Mouse (Mus musculus) frontal cortex, postnatal 10 days (tissue): ENCODE results near the gene Hoxa2.
A peak's percentile ranks its signal among the peaks of the same experiment; 100 is the strongest.

ENCODE experiments used
- DNase-seq, 2 experiments: peaks; one replicate each; pipeline ENCODE4 v3.0.0; 2022; ENCODE audit warnings: low spot score in 2 of 2, mixed read lengths in 1 of 2

Hoxa2 gene

GRCm38 (mm10) chr6:52164626-52165440 is at the start of gene Hoxa2:
TSS of gene Hoxa2 (minus strand) at chr6:52164831.
- no peak for DNase-seq

GRCm38 (mm10) chr6:52214271-52214670 is 49.6 kb upstream of the Hoxa2 start:
- no peak for DNase-seq

GRCm38 (mm10) chr6:52213119-52213986 is 48.7 kb upstream of the Hoxa2 start, which contains the start of the genes Hoxa3 and Gm28308:
TSS of gene Hoxa3 (minus strand) at chr6:52213336.
TSS of gene Gm28308 (minus strand) at chr6:52213339.
- DNase-seq, result no peak

- no peak for DNase-seq
These were observed 48.0 kb upstream of the Hoxa2 start for GRCm38 (mm10) chr6:52212556-52213118.

GRCm38 (mm10) chr6:52211961-52212360 is 47.3 kb upstream of the Hoxa2 start:
- no peak for DNase-seq

- peak in 1 of 2 experiments; percentile 47 for DNase-seq
These were observed 46.7 kb upstream of the Hoxa2 start for GRCm38 (mm10) chr6:52211170-52211935.

GRCm38 (mm10) chr6:52209685-52210046 is 45.0 kb upstream of the Hoxa2 start:
- DNase-seq, result no peak

GRCm38 (mm10) chr6:52208868-52209684 is 44.4 kb upstream of the Hoxa2 start:
- no peak for DNase-seq

GRCm38 (mm10) chr6:52208072-52208867 is 43.6 kb upstream of the Hoxa2 start, which contains the start of gene Hoxa6:
TSS of gene Hoxa6 (minus strand) at chr6:52208722.
- DNase-seq, result no peak

GRCm38 (mm10) chr6:52207684-52207976 is 43.0 kb upstream of the Hoxa2 start:
- DNase-seq, result no peak

GRCm38 (mm10) chr6:52206882-52207683 is 42.5 kb upstream of the Hoxa2 start:
- DNase-seq, result no peak

GRCm38 (mm10) chr6:52205638-52206621 is 41.3 kb upstream of the Hoxa2 start:
- no peak for DNase-seq

GRCm38 (mm10) chr6:52205221-52205620 is 40.6 kb upstream of the Hoxa2 start:
- DNase-seq, result no peak

GRCm38 (mm10) chr6:52204050-52204752 is 39.6 kb upstream of the Hoxa2 start, which contains the start of gene Hoxa5:
TSS of gene Hoxa5 (minus strand) at chr6:52204587.
- DNase-seq, result no peak

- DNase-seq, result no peak
These were observed 38.9 kb upstream of the Hoxa2 start for GRCm38 (mm10) chr6:52203371-52204049.

- DNase-seq, result no peak
These were observed 38.4 kb upstream of the Hoxa2 start for GRCm38 (mm10) chr6:52203121-52203370.
